Mouse (Mus musculus) small intestine, adult 2 months (tissue): ENCODE measurements around the gene 9130213A22Rik. TPM values are rescaled to one million over a fixed set of nuclear protein-coding genes. Genes with fewer than 3 reads are reported as not detected.

ENCODE experiments used
- H3K27ac ChIP-seq: fragments of 200-500 bp; 2 replicates; pipeline ENCODE4 v1.5.1; 2012; ENCODE audit warnings: low read depth, low read length, control low read depth, inconsistent platforms; ENCODE audit not compliant: insufficient read depth
- H3K27me3 ChIP-seq: fragments of 200-500 bp; 2 replicates; pipeline ENCODE4 v1.6.1; 2012; ENCODE audit warnings: mild to moderate bottlenecking, moderate library complexity, low read length, inconsistent platforms; ENCODE audit not compliant: control insufficient read depth, insufficient read depth
- H3K36me3 ChIP-seq: fragments of 200-500 bp; 2 replicates; pipeline ENCODE4 v1.6.1; 2012; ENCODE audit warnings: mild to moderate bottlenecking, low read length, control low read depth, inconsistent platforms; ENCODE audit not compliant: control insufficient read depth, insufficient read depth
- H3K4me1 ChIP-seq: fragments of 200-500 bp; 2 replicates; pipeline ENCODE4 v1.6.1; 2012; ENCODE audit warnings: low read length, inconsistent platforms, mixed read lengths; ENCODE audit not compliant: control insufficient read depth, insufficient read depth, insufficient read length
- H3K4me3 ChIP-seq: fragments of 200-500 bp; 2 replicates; pipeline ENCODE4 v1.5.1; 2012; ENCODE audit warnings: low read depth, mild to moderate bottlenecking, control low read depth, inconsistent platforms, low read length, moderate library complexity
- CTCF ChIP-seq: fragments of 200-500 bp; IDR thresholded peaks from 2 replicates; pipeline ENCODE4 v1.5.1; 2012; ENCODE audit warnings: low read depth, mild to moderate bottlenecking, control low read depth, inconsistent platforms, low read length, moderate library complexity, mixed read lengths; ENCODE audit not compliant: insufficient replicate concordance, insufficient read length; ENCODE audit errors: extremely low read depth
- POLR2A ChIP-seq: fragments of 200-500 bp; IDR thresholded peaks from 2 replicates; pipeline ENCODE4 v1.6.1; 2012; ENCODE audit warnings: low read depth, mild to moderate bottlenecking, control low read depth, inconsistent platforms, low read length, moderate library complexity
- WGBS: fragments of 180-500 bp; shearing (Covaris S2); methylation state at CpG from one replicate; pipeline ENCODE4 v1.1.7; 2018; 5-methylcytosine and 5-hydroxymethylcytosine counted together
- polyA plus RNA-seq: library from polyadenylated mRNA; depleted of rRNA; stranded (reverse); fragments of >200 nt; gene quantifications from 2 replicates; pipeline ENCODE4 v1.2.3, GENCODE M21; 2012

The 9130213A22Rik gene
- polyA plus RNA-seq, 1 experiment = 0.38 TPM

- 4% methylated on average over 15 of the region's 15 CpGs for WGBS
- H3K27ac ChIP-seq = 0 out of 2 replicates have a peak overlapping the region, but pooled peaks have one; percentile 77
- no peaks in the 10 kb centered on the region for H3K36me3 ChIP-seq
- TF ChIP-seq POLR2A = no peak
- no peak for TF ChIP-seq CTCF
- H3K4me3 ChIP-seq = peak overlapping the region; percentile 72
- H3K27me3 ChIP-seq = no peaks in the 10 kb centered on the region
- peaks cover 5% of the 10 kb centered on the region for H3K4me1 ChIP-seq
Observed at GRCm38 (mm10) chr11:69118765-69119164, 3.6 kb downstream of the 9130213A22Rik start.

DNA sequence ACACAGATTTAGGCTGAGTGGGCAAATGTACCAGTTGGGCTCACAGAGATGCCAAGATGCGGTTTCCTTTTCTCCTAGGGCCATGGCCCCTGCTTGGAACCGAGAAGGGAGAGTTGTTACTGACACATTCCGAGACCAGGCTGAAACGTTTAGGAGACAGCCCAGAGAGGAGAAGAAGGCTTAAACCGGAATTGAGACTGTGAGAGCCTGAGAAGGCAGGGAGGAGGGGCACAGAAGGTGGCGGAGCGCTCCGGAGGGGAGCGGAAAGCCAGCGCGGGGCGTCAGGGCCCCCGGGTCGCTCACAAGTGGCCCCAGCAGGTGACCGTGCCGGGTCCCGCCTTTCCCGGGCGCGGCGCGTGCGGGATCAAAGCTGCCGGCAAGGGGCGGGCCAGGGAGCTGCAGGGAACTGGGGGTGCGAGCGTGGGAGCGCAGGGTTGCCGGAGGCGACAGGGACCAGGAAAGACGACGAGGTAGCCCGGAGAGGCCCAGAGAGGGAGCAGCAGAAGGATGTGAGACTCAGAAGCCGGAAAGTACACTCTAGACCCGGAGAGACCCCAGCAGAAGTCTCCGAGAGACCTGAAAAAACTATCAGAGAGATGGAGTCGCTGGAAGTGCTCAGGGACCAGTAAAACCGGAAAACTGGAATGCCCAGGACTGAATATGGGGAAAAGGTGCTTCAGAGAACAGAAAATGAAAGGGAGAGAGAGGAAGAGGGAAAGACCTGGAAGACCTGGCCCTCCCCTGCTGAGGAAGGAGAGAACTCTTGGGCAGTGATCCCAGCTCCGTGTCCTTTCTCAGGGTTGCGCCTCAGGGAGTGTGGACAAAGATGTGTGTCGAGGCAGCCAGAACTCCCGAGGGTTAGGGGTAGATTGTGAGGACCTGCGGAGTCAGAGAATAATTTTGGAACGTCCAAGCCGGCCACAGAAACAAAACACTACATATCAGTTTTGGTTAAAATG, 4.4 kb downstream of the 9130213A22Rik start:
- peaks cover 5% of the 10 kb centered on the region for H3K4me1 ChIP-seq
- H3K27ac ChIP-seq = peak overlapping the region; percentile 77
- 0 out of 2 replicates have a peak, but pooled peaks have one; percentile 37 for TF ChIP-seq POLR2A
- no peak for TF ChIP-seq CTCF
- H3K27me3 ChIP-seq = no peaks in the 10 kb centered on the region
- WGBS = under 1% methylated on average over 45 of the region's 45 CpGs
- H3K36me3 ChIP-seq = no peaks in the 10 kb centered on the region
- H3K4me3 ChIP-seq = peak overlapping the region; percentile 72

DNA sequence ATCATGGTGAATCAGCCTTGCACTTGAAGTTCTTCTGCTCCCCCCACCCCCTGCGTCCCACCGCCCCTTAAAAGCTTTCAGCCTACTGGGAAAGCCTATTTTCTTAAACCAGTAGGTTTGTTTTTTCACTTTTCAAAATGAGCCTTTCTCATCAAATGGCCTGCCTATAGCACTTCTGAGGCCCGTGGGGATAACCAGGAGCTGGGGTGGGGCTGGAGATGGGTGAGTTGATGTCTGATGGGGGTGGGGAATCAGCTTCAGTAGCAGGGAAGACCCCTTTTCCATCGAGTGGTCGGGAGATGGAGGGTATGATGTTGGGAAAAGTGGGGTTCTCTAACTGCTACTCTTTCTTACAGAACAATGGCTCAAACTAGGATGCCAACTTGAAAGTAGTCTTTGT, 5.5 kb downstream of the 9130213A22Rik start:
- H3K4me1 ChIP-seq = peaks cover 5% of the 10 kb centered on the region
- TF ChIP-seq POLR2A = no peak
- TF ChIP-seq CTCF = no peak
- no peaks in the 10 kb centered on the region for H3K36me3 ChIP-seq
- H3K27ac ChIP-seq = no peak overlapping the region
- H3K27me3 ChIP-seq = no peaks in the 10 kb centered on the region
- H3K4me3 ChIP-seq = no peak overlapping the region
- WGBS = 73% methylated on average over 5 of the region's 5 CpGs

GRCm38 (mm10) chr11:69114621-69115020, 7.8 kb downstream of the 9130213A22Rik start:
- H3K36me3 ChIP-seq = peaks cover under 1% of the 10 kb centered on the region; the same call in 1 of the 2 replicates
- no peak overlapping the region for H3K27ac ChIP-seq
- TF ChIP-seq CTCF (no peak), POLR2A (no peak)
- no peaks in the 10 kb centered on the region for H3K27me3 ChIP-seq
- 75% methylated on average over 3 of the region's 3 CpGs for WGBS
- H3K4me1 ChIP-seq = peaks cover 5% of the 10 kb centered on the region
- no peak overlapping the region for H3K4me3 ChIP-seq

DNA sequence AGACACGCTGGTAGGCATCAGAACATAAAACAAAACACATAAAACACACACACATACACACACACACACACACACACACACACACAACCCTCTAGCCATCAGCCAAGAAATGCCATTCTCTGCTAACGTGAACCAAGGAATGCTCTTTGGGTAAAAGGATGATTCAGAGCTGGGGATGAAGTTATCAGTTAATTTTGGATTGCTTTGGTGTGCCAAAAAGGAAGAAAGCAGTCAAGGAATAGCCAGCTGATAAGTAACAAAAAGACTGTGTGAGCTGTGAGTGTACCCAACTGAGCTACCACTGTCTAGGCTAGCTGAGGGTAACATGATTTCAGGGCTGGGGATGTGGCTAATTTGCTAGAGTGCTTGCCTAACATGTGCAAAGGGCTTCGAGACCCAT, 8.4 kb downstream of the 9130213A22Rik start:
- TF ChIP-seq CTCF (no peak), POLR2A (no peak)
- no peak overlapping the region for H3K27ac ChIP-seq
- WGBS = 68% methylated on average over 3 of the region's 3 CpGs
- H3K27me3 ChIP-seq = no peaks in the 10 kb centered on the region
- H3K36me3 ChIP-seq = peaks cover 7% of the 10 kb centered on the region
- H3K4me3 ChIP-seq = no peak overlapping the region
- H3K4me1 ChIP-seq = peaks cover 3% of the 10 kb centered on the region

- WGBS = 80% methylated on average over 4 of the region's 4 CpGs
- Histone ChIP-seq H3K4me3 (no peak overlapping the region), H3K4me1 (no peaks in the 10 kb centered on the region), H3K36me3 (peaks cover 28% of the 10 kb centered on the region), H3K27me3 (no peaks in the 10 kb centered on the region), H3K27ac (no peak overlapping the region)
- no peak for TF ChIP-seq CTCF
- no peak for TF ChIP-seq POLR2A
Observed at GRCm38 (mm10) chr11:69111865-69112264, 10.5 kb downstream of the 9130213A22Rik start.
